Mouse (Mus musculus): ENCODE measurements around the gene Itga9. TPM values are rescaled to one million over a fixed set of nuclear protein-coding genes. Genes with fewer than 3 reads are reported as not detected.

The Itga9 gene
- polyA plus RNA-seq, 1 experiment = 0.14 TPM

GRCm38 (mm10) chr9:118927501-118927900 lies 321.0 kb downstream of the Itga9 start:
- H3K79me2 ChIP-seq (ENCODE audit: control insufficient read depth, insufficient read depth) = peaks cover 24% of the 10 kb centered on the region
- H3K27me3 ChIP-seq (ENCODE audit: control insufficient read depth, insufficient read depth, insufficient read length) = no peaks in the 10 kb centered on the region
- H3ac ChIP-seq (ENCODE audit: control insufficient read depth, insufficient read length) = peak overlapping the region; percentile 86
- no peak for TF ChIP-seq USF1 (IDR thresholded peaks at IDR 0.05; ENCODE audit: low read depth)
- no peak for TF ChIP-seq E2F4 (IDR thresholded peaks at IDR 0.05; ENCODE audit: insufficient read depth)
- no peak for TF ChIP-seq MAX (IDR thresholded peaks at IDR 0.05; ENCODE audit: low read depth)
- TF ChIP-seq POLR2A (IDR thresholded peaks at IDR 0.05; ENCODE audit: insufficient read length, low read depth) = no peak
- no peak for TF ChIP-seq SRF (IDR thresholded peaks at IDR 0.05; ENCODE audit: control insufficient read depth, insufficient read length, low read depth)
- TF ChIP-seq REST (IDR thresholded peaks at IDR 0.05; ENCODE audit: insufficient read depth, insufficient read length) = no peak
- no peak for TF ChIP-seq CEBPB (IDR thresholded peaks at IDR 0.05; ENCODE audit: insufficient read depth, poor library complexity, severe bottlenecking)
- no peak for TF ChIP-seq POLR2AphosphoS2 (IDR thresholded peaks at IDR 0.05; ENCODE audit: insufficient read length, low read depth)
- no peak for TF ChIP-seq TCF12 (IDR thresholded peaks at IDR 0.05; ENCODE audit: insufficient read depth, poor library complexity, severe bottlenecking)
- TF ChIP-seq MYOD1 (IDR thresholded peaks at IDR 0.05; ENCODE audit: control insufficient read depth in 1 of 3, insufficient read length in 2 of 3, low read depth in 2 of 3) = no peak
- no peak for TF ChIP-seq MYOG (IDR thresholded peaks at IDR 0.05; ENCODE audit: control insufficient read depth in 1 of 3, insufficient read depth in 1 of 3, insufficient read length in 2 of 3, low read depth in 2 of 3)
- TF ChIP-seq TCF3 (IDR thresholded peaks at IDR 0.05; ENCODE audit: insufficient read length, low read depth) = no peak
- peak overlapping the region; percentile 47 for H3K4me3 ChIP-seq
- peak overlapping the region; percentile 68 for H3K4me2 ChIP-seq (ENCODE audit: low read depth)
- H3K36me3 ChIP-seq (ENCODE audit: control insufficient read depth, insufficient read depth) = no peaks in the 10 kb centered on the region

- TF ChIP-seq SRF (IDR thresholded peaks at IDR 0.05; ENCODE audit: control insufficient read depth, insufficient read length, low read depth) = no peak
- TF ChIP-seq MAX (IDR thresholded peaks at IDR 0.05; ENCODE audit: low read depth) = no peak
- no peak overlapping the region for H3K4me3 ChIP-seq
- H3K79me2 ChIP-seq (ENCODE audit: control insufficient read depth, insufficient read depth) = peaks cover 24% of the 10 kb centered on the region
These were observed 321.5 kb downstream of the Itga9 start for GRCm38 (mm10) chr9:118928007-118928406.

GRCm38 (mm10) chr9:118928656-118929055 lies 322.2 kb downstream of the Itga9 start:
- no peaks in the 10 kb centered on the region for H3K36me3 ChIP-seq (ENCODE audit: control insufficient read depth, insufficient read depth)
- no peak overlapping the region for H3ac ChIP-seq (ENCODE audit: control insufficient read depth, insufficient read length)
- no peak overlapping the region for H3K4me3 ChIP-seq
- H3K27me3 ChIP-seq (ENCODE audit: control insufficient read depth, insufficient read depth, insufficient read length) = no peaks in the 10 kb centered on the region
- peaks cover 24% of the 10 kb centered on the region for H3K79me2 ChIP-seq (ENCODE audit: control insufficient read depth, insufficient read depth)
- H3K4me2 ChIP-seq (ENCODE audit: low read depth) = no peak overlapping the region
- TF ChIP-seq TCF3 (IDR thresholded peaks at IDR 0.05; ENCODE audit: insufficient read length, low read depth) (no peak), TCF12 (IDR thresholded peaks at IDR 0.05; ENCODE audit: insufficient read depth, poor library complexity, severe bottlenecking) (no peak), POLR2AphosphoS2 (IDR thresholded peaks at IDR 0.05; ENCODE audit: insufficient read length, low read depth) (no peak), POLR2A (IDR thresholded peaks at IDR 0.05; ENCODE audit: insufficient read length, low read depth) (no peak), CEBPB (IDR thresholded peaks at IDR 0.05; ENCODE audit: insufficient read depth, poor library complexity, severe bottlenecking) (no peak), MYOG (IDR thresholded peaks at IDR 0.05; ENCODE audit: control insufficient read depth in 1 of 3, insufficient read depth in 1 of 3, insufficient read length in 2 of 3, low read depth in 2 of 3) (no peak)

More at GRCm38 (mm10) chr9:118928007-118928406, 321.5 kb downstream of the Itga9 start:
- no peaks in the 10 kb centered on the region for H3K27me3 ChIP-seq (ENCODE audit: control insufficient read depth, insufficient read depth, insufficient read length)
- no peaks in the 10 kb centered on the region for H3K36me3 ChIP-seq (ENCODE audit: control insufficient read depth, insufficient read depth)
- no peak overlapping the region for H3ac ChIP-seq (ENCODE audit: control insufficient read depth, insufficient read length)
- H3K4me2 ChIP-seq (ENCODE audit: low read depth) = no peak overlapping the region

GRCm38 (mm10) chr9:118930611-118931010 lies 324.1 kb downstream of the Itga9 start:
- Histone ChIP-seq H3K4me2 (ENCODE audit: low read depth) (no peak overlapping the region), H3K27me3 (ENCODE audit: control insufficient read depth, insufficient read depth, insufficient read length) (no peaks in the 10 kb centered on the region), H3K79me2 (ENCODE audit: control insufficient read depth, insufficient read depth) (peaks cover 30% of the 10 kb centered on the region), H3K4me3 (no peak overlapping the region), H3ac (ENCODE audit: control insufficient read depth, insufficient read length) (no peak overlapping the region), H3K36me3 (ENCODE audit: control insufficient read depth, insufficient read depth) (no peaks in the 10 kb centered on the region)
- TF ChIP-seq REST (IDR thresholded peaks at IDR 0.05; ENCODE audit: insufficient read depth, insufficient read length) (no peak), SRF (IDR thresholded peaks at IDR 0.05; ENCODE audit: control insufficient read depth, insufficient read length, low read depth) (no peak), MYOD1 (IDR thresholded peaks at IDR 0.05; ENCODE audit: control insufficient read depth in 1 of 3, insufficient read length in 2 of 3, low read depth in 2 of 3) (no peak), MAX (IDR thresholded peaks at IDR 0.05; ENCODE audit: low read depth) (no peak), TCF12 (IDR thresholded peaks at IDR 0.05; ENCODE audit: insufficient read depth, poor library complexity, severe bottlenecking) (no peak), CEBPB (IDR thresholded peaks at IDR 0.05; ENCODE audit: insufficient read depth, poor library complexity, severe bottlenecking) (no peak)

GRCm38 (mm10) chr9:118933800-118934199 lies 327.3 kb downstream of the Itga9 start:
- Histone ChIP-seq H3K36me3 (ENCODE audit: control insufficient read depth, insufficient read depth) (no peaks in the 10 kb centered on the region), H3K4me3 (no peak overlapping the region), H3ac (ENCODE audit: control insufficient read depth, insufficient read length) (no peak overlapping the region)

More at GRCm38 (mm10) chr9:118933800-118934199, 327.3 kb downstream of the Itga9 start:
- no peak for TF ChIP-seq POLR2A (IDR thresholded peaks at IDR 0.05; ENCODE audit: insufficient read length, low read depth)
- no peak for TF ChIP-seq E2F4 (IDR thresholded peaks at IDR 0.05; ENCODE audit: insufficient read depth)
- TF ChIP-seq SRF (IDR thresholded peaks at IDR 0.05; ENCODE audit: control insufficient read depth, insufficient read length, low read depth) = no peak
- no peak for TF ChIP-seq TCF12 (IDR thresholded peaks at IDR 0.05; ENCODE audit: insufficient read depth, poor library complexity, severe bottlenecking)
- no peak for TF ChIP-seq MYOD1 (IDR thresholded peaks at IDR 0.05; ENCODE audit: control insufficient read depth in 1 of 3, insufficient read length in 2 of 3, low read depth in 2 of 3)
- no peak for TF ChIP-seq MYOG (IDR thresholded peaks at IDR 0.05; ENCODE audit: control insufficient read depth in 1 of 3, insufficient read depth in 1 of 3, insufficient read length in 2 of 3, low read depth in 2 of 3)
- TF ChIP-seq TCF3 (IDR thresholded peaks at IDR 0.05; ENCODE audit: insufficient read length, low read depth) = no peak
- Histone ChIP-seq H3K79me2 (ENCODE audit: control insufficient read depth, insufficient read depth) (peaks cover 19% of the 10 kb centered on the region), H3K4me2 (ENCODE audit: low read depth) (no peak overlapping the region), H3K27me3 (ENCODE audit: control insufficient read depth, insufficient read depth, insufficient read length) (no peaks in the 10 kb centered on the region)

Data from myocyte (in vitro differentiated cells).